ENCODE assay signal across 23 mouse cellular contexts in the genomic region with DNA sequence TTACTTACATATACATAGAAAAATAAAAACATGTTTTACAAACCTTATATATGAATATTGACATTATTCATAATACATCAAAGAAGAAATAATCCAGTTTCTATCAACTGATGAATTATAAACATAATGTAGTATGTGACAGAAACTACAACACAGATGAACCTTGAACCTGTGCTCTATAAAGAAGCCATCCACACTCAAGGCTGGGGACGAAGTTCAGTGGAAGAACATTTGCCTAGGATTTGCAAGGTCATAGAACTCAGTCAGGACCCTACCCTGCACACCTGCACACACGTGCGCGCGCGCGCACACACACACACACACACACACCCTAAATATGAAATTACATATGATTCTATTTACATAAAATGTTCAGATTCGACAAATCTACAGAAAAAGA.
"Had no signal": no experiment of that assay in that cellular context is flagged by ENCODE, and none has a peak within 500 bp of the region (broad histone marks: within the 10 kb centered on the region; RNA-seq: fewer than 3 reads in every experiment).

No protein-coding gene starts in this region.

- DNase-seq: gastrocnemius, adult 2 months; gastrocnemius, postnatal 14 days; gastrocnemius, postnatal 36 days; heart, adult 11 months; heart, postnatal 14 days; heart, postnatal 36 days; kidney, adult 18-20 months; kidney, adult 8-10 months; kidney, postnatal 10 days; kidney, postnatal 25 days; kidney, postnatal 4 days; liver had no signal

- H3K36me3 ChIP-seq: heart, embryonic 10.5 days had no signal

- H3K27me3 ChIP-seq: heart, embryonic 13.5 days; heart, embryonic 15.5 days; hindbrain, embryonic 13.5 days; hindbrain, embryonic 15.5 days; limb, embryonic 12.5 days had no signal

- H3K27ac ChIP-seq: heart, embryonic 10.5 days; heart, embryonic 13.5 days; heart, embryonic 15.5 days; hindbrain, embryonic 13.5 days; hindbrain, embryonic 15.5 days; hindbrain, postnatal 0 days; layer of hippocampus, adult 2 months; left cerebral cortex, adult 2 months; limb, embryonic 10.5 days; limb, embryonic 12.5 days; liver, embryonic 14.5 days had no signal

- H3K9ac ChIP-seq: heart, embryonic 13.5 days; heart, embryonic 15.5 days; hindbrain, embryonic 13.5 days; hindbrain, embryonic 15.5 days; limb, embryonic 12.5 days; liver, embryonic 14.5 days had no signal

- H3K4me3 ChIP-seq: gastrocnemius, adult 2 months; heart, embryonic 10.5 days; heart, embryonic 13.5 days; heart, embryonic 15.5 days; hindbrain, embryonic 13.5 days; hindbrain, embryonic 15.5 days; layer of hippocampus, adult 2 months; left cerebral cortex, adult 2 months; limb, embryonic 10.5 days; limb, embryonic 12.5 days had no signal

- H3K4me1 ChIP-seq: heart, embryonic 10.5 days; heart, embryonic 15.5 days; hindbrain, embryonic 13.5 days; hindbrain, embryonic 15.5 days; limb, embryonic 10.5 days; limb, embryonic 12.5 days had no signal

- H3K9me3 ChIP-seq: heart, embryonic 10.5 days; heart, embryonic 13.5 days; heart, embryonic 15.5 days; hindbrain, embryonic 13.5 days; hindbrain, embryonic 15.5 days; limb, embryonic 10.5 days; limb, embryonic 12.5 days had no signal

- H3K4me2 ChIP-seq: heart, embryonic 13.5 days; heart, embryonic 15.5 days; hindbrain, embryonic 13.5 days; hindbrain, embryonic 15.5 days; limb, embryonic 12.5 days had no signal

- ATAC-seq: hindbrain, postnatal 0 days had no signal
